13 mouse cellular contexts compared by ENCODE assay signal in the genomic region with DNA sequence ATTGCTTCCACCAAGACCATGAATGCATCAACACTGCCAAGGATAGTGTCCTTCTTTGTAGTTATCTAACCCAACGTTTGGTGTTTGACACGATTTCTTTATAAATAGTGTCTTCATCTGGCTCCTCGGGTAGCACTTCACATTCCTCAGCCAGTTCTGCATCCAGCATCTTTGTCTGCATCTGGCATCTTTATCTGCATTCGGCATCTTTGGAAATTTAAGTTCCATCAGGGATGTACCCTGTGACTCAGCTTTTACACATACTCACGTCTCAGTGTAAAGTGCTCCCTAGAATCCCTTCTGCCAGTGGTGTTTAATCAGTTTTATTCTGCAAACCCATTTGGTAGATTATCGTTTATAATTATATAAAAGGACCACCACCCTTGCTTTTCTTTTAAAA.
"Had no signal": no experiment of that assay in that cellular context is flagged by ENCODE, and none has a peak within 500 bp of the region (broad histone marks: within the 10 kb centered on the region; RNA-seq: fewer than 3 reads in every experiment).

No protein-coding gene starts in this region.

- ATAC-seq: midbrain, embryonic 16.5 days had no signal

- DNase-seq: lung, adult 18-20 months; lung, embryonic 14.5 days; lung, postnatal 10 days; lung, postnatal 4 days; midbrain, embryonic 14.5 days; retina, postnatal 1 day; right cerebral cortex, postnatal 14 days; right cerebral cortex, postnatal 4 days; spleen, adult 18-20 months; thymus, adult 18-20 months; thymus, postnatal 14 days; thymus, postnatal 36 days had no signal
